Mouse (Mus musculus): ENCODE results near the gene Zdhhc24. TPM values are rescaled to one million over a fixed set of nuclear protein-coding genes. Genes with fewer than 3 reads are reported as not detected.

The Zdhhc24 gene
- total RNA-seq, 2 experiments from 2014 or later, result 24.9 to 34.0 TPM

- ATAC-seq (replicated peaks; ENCODE audit: low FRiP score, poor library complexity, severe bottlenecking), result no peak
These were observed 2.2 kb upstream of the Zdhhc24 start for GRCm38 (mm10) chr19:4876241-4876640.

GRCm38 (mm10) chr19:4876755-4877154, 1.7 kb upstream of the Zdhhc24 start:
- no peak for ATAC-seq (replicated peaks; ENCODE audit: low FRiP score, poor library complexity, severe bottlenecking)

GRCm38 (mm10) chr19:4877785-4878184, 683 bp upstream of the Zdhhc24 start, which contains the start of gene Actn3:
Gene Actn3 (minus strand): TSS chr19:4877909.
- ATAC-seq (replicated peaks; ENCODE audit: low FRiP score, poor library complexity, severe bottlenecking), result peak; percentile 18

GRCm38 (mm10) chr19:4879324-4879703, 846 bp downstream of the Zdhhc24 start:
- ATAC-seq (replicated peaks; ENCODE audit: low FRiP score, poor library complexity, severe bottlenecking), result no peak

- ATAC-seq (replicated peaks; ENCODE audit: low FRiP score, poor library complexity, severe bottlenecking), result peak; percentile 88
These were observed 5.5 kb downstream of the Zdhhc24 start for GRCm38 (mm10) chr19:4883961-4884360.

GRCm38 (mm10) chr19:4889791-4890190, 11.3 kb downstream of the Zdhhc24 start:
- ATAC-seq (replicated peaks; ENCODE audit: low FRiP score, poor library complexity, severe bottlenecking), result no peak

GRCm38 (mm10) chr19:4891798-4892197, 13.3 kb downstream of the Zdhhc24 start:
- ATAC-seq (replicated peaks; ENCODE audit: low FRiP score, poor library complexity, severe bottlenecking), result peak; percentile 83

GRCm38 (mm10) chr19:4896780-4897520, 18.5 kb downstream of the Zdhhc24 start:
- no peak for ATAC-seq (replicated peaks; ENCODE audit: low FRiP score, poor library complexity, severe bottlenecking)

GRCm38 (mm10) chr19:4898972-4899371, 20.5 kb downstream of the Zdhhc24 start:
- no peak for ATAC-seq (replicated peaks; ENCODE audit: low FRiP score, poor library complexity, severe bottlenecking)

- no peak for ATAC-seq (replicated peaks; ENCODE audit: low FRiP score, poor library complexity, severe bottlenecking)
These were observed 21.4 kb downstream of the Zdhhc24 start for GRCm38 (mm10) chr19:4899888-4900287.

- peak; percentile 88 for ATAC-seq (replicated peaks; ENCODE audit: low FRiP score, poor library complexity, severe bottlenecking)
These were observed 27.7 kb downstream of the Zdhhc24 start, which contains the start of gene Bbs1 for GRCm38 (mm10) chr19:4905979-4906794. Gene Bbs1 (minus strand): TSS chr19:4906628.

GRCm38 (mm10) chr19:4908107-4908506, 29.6 kb downstream of the Zdhhc24 start:
- ATAC-seq (replicated peaks; ENCODE audit: low FRiP score, poor library complexity, severe bottlenecking), result peak; percentile 75

- ATAC-seq (replicated peaks; ENCODE audit: low FRiP score, poor library complexity, severe bottlenecking), result no peak
These were observed 30.9 kb downstream of the Zdhhc24 start for GRCm38 (mm10) chr19:4909376-4909775.

GRCm38 (mm10) chr19:4915924-4916603, 37.6 kb downstream of the Zdhhc24 start:
- no peak for ATAC-seq (replicated peaks; ENCODE audit: low FRiP score, poor library complexity, severe bottlenecking)

- no peak for ATAC-seq (replicated peaks; ENCODE audit: low FRiP score, poor library complexity, severe bottlenecking)
These were observed 38.4 kb downstream of the Zdhhc24 start for GRCm38 (mm10) chr19:4916827-4917226.

- no peak for ATAC-seq (replicated peaks; ENCODE audit: low FRiP score, poor library complexity, severe bottlenecking)
These were observed 41.2 kb downstream of the Zdhhc24 start for GRCm38 (mm10) chr19:4919652-4920051.

GRCm38 (mm10) chr19:4925121-4925860, 46.8 kb downstream of the Zdhhc24 start:
- no peak for ATAC-seq (replicated peaks; ENCODE audit: low FRiP score, poor library complexity, severe bottlenecking)

GRCm38 (mm10) chr19:4927904-4928531, 49.5 kb downstream of the Zdhhc24 start, which contains the start of gene Dpp3:
Gene Dpp3 (minus strand): TSS chr19:4928287.
- ATAC-seq (replicated peaks; ENCODE audit: low FRiP score, poor library complexity, severe bottlenecking), result peak; percentile 99

GRCm38 (mm10) chr19:4928781-4929180, 50.3 kb downstream of the Zdhhc24 start:
- ATAC-seq (replicated peaks; ENCODE audit: low FRiP score, poor library complexity, severe bottlenecking), result no peak

Measured in erythroid progenitor cell, adult 5-6 weeks (primary cell).